Mouse (Mus musculus) limb, embryonic 15.5 days (tissue): ENCODE data around the gene Chic2. TPM values are rescaled to one million over a fixed set of nuclear protein-coding genes. Genes with fewer than 3 reads are reported as not detected.
A peak's percentile ranks its signal among the peaks of the same experiment; 100 is the strongest.

Experiments
- ATAC-seq: fragments of 200-750 bp; cut with Nextera tagmentation; 2 replicates; pipeline ENCODE4 v1.8.0; 2017; ENCODE audit warnings: low read depth, moderate TSS enrichment; ENCODE audit not compliant: insufficient number of reproducible peaks, low FRiP score, low TSS enrichment
- H3K27ac ChIP-seq: fragments of 300-500 bp; sonication (generic); 2 replicates; pipeline ENCODE4 v1.5.1; 2015; ENCODE audit warnings: moderate library complexity, mild to moderate bottlenecking, inconsistent platforms
- H3K27me3 ChIP-seq: fragments of 300-500 bp; sonication (generic); 2 replicates; pipeline ENCODE4 v1.6.1; 2015; ENCODE audit warnings: inconsistent platforms
- H3K36me3 ChIP-seq: fragments of 300-500 bp; sonication (generic); 2 replicates; pipeline ENCODE4 v1.6.1; 2015; ENCODE audit warnings: inconsistent platforms
- H3K4me1 ChIP-seq: fragments of 300-500 bp; sonication (generic); 2 replicates; pipeline ENCODE4 v1.6.1; 2015; ENCODE audit warnings: inconsistent platforms
- H3K4me2 ChIP-seq: fragments of 300-500 bp; sonication (generic); 2 replicates; pipeline ENCODE4 v1.6.1; 2015; ENCODE audit warnings: mild to moderate bottlenecking, inconsistent platforms
- H3K4me3 ChIP-seq: fragments of 300-500 bp; sonication (generic); 2 replicates; pipeline ENCODE4 v1.5.1; 2015; ENCODE audit warnings: mild to moderate bottlenecking, inconsistent platforms
- H3K9ac ChIP-seq: fragments of 300-500 bp; sonication (generic); 2 replicates; pipeline ENCODE4 v1.6.1; 2015; ENCODE audit warnings: inconsistent platforms
- H3K9me3 ChIP-seq: fragments of 300-500 bp; sonication (generic); 2 replicates; pipeline ENCODE4 v1.6.1; 2016; ENCODE audit warnings: inconsistent platforms
- WGBS: fragments of 180-500 bp; shearing (Covaris S2); methylation state at CpG from one replicate; pipeline ENCODE4 v1.1.7; 2015; 5-methylcytosine and 5-hydroxymethylcytosine counted together
- polyA plus RNA-seq: library from polyadenylated mRNA; unstranded; fragments of >200 nt; fragmentation: Nextera tagmentation; extraction: Ambion mirVana; gene quantifications from 2 replicates; pipeline ENCODE4 v1.2.1, GENCODE M21; 2015

Gene Chic2
- 25.1 and 32.1 TPM in 2 replicates for polyA plus RNA-seq

DNA sequence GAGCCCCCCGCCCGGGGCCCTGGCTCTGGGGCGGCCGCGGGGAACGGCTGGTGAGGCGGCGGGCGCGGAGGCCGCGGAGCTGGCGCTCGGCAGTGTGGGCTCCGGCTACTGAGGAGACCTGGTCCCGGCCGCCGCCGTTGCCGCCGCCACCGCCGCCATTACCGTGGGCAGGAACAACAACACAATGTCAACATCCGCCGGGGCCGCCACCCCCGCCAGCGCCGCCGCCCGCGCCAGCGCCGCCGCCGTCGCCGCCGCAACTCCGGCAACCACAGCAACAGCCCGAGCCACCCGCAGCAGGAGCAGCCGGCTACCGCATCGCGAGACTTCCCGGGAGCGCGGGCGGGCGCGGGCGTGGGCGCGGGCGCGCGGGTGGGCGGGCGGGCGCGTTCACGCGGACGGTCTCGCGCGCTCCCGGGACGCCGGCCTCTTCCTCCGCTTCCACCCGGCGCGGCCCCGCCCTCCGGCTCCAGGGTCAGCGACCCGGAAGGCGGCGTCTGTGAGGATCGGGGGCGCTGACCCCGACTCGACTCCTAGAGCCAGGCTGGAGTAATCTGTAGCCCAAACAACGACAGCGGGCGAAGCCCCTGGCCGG is at the start of gene Chic2:
TSS of gene Chic2 (minus strand) at position 465 of the 595 bp plus-strand sequence.
- Histone ChIP-seq H3K9me3 (no peaks in the 10 kb centered on the region), H3K4me1 (peaks cover 4% of the 10 kb centered on the region), H3K27me3 (no peaks in the 10 kb centered on the region), H3K4me2 (peak within 1 kb of the TSS; percentile 72), H3K27ac (peak within 1 kb of the TSS; percentile 87), H3K4me3 (peak within 1 kb of the TSS; percentile 98), H3K36me3 (no peaks in the 10 kb centered on the region), H3K9ac (peak within 1 kb of the TSS; percentile 100)
- 0% methylated on average over 21 of the region's 90 CpGs for WGBS
- peak; percentile 85 for ATAC-seq

DNA sequence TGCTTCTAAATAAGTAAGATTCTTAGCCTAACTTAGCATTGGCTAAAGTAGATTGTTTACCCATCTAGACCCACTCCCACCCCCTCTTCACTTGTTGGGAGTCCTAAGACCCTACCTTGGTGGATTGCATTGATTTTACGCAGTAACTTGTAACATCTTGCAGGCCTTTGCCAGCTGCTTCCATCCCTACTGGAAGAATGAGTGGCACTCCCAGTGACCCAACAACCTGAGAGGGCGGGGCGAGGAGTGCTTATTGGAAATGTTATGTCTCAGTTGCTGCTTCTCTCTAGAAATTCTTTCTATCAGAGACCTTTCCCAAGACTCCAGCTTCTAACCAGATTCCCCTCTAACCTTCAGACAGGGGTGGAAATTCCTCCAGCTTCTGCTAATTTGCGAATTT is 41.3 kb upstream of the Chic2 start:
- H3K27me3 ChIP-seq: peaks cover 82% of the 10 kb centered on the region
- no peak overlapping the region for H3K27ac ChIP-seq
- WGBS: 17% methylated on average over 4 of the region's 4 CpGs
- H3K4me3 ChIP-seq: no peak overlapping the region
- H3K36me3 ChIP-seq: no peaks in the 10 kb centered on the region
- no peak overlapping the region for H3K4me2 ChIP-seq
- H3K4me1 ChIP-seq: peaks cover 22% of the 10 kb centered on the region
- H3K9me3 ChIP-seq: no peaks in the 10 kb centered on the region
- ATAC-seq: no peak
- H3K9ac ChIP-seq: no peak overlapping the region

DNA sequence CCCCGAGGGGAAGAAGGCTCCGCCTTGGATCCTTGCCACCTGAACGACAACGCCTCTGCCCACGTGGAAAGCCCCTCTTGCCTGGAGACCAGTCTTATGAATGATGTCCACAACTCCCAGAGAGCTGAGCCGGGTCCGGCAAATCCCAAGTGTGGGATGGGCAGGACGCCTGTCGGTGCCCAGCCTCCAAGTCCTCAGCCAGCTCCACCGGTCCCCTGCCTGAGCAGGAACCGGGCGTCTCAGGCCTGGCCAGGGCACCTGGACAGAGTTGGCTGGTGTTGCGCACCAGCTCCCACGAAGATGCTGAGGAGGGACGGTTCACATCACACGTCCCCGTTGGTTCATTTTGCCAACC is 40.9 kb upstream of the Chic2 start:
- Histone ChIP-seq H3K4me3 (no peak overlapping the region), H3K9me3 (no peaks in the 10 kb centered on the region), H3K4me2 (no peak overlapping the region), H3K4me1 (peaks cover 22% of the 10 kb centered on the region), H3K27me3 (peaks cover 86% of the 10 kb centered on the region), H3K36me3 (no peaks in the 10 kb centered on the region), H3K27ac (no peak overlapping the region), H3K9ac (no peak overlapping the region)
- no peak for ATAC-seq
- WGBS: 1% methylated on average over 17 of the region's 17 CpGs

DNA sequence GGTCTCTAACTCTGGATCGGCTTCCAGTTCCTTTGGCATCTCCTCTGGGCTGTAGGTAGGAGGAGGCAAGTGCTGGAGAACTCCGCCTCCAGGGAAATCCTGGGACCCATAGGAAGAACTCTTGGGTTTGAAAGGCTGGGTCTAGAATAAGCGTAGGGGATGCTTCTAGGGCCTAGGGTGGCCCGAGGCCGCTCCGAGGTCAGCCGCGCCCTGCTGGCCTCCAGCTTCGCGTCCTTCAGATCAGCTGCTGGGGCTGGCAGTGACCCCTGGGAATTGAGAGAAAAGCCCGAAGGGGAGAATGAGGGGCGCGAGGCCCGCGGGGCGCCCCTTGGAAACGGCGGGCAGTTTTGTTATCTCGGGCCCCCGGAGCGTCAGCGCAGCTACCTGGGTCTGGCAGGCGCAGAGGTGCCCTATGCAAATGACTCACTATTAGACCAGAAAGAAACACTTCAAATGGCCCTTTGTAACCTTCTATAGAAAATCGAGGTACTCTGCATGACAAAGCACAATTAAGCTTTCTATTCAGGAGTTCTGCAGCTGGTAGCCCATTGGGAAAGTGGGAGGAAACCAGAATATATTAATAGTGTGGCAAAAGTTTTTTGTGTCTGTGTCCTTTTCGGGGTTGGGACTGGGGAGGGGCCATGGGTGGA is 40.4 kb upstream of the Chic2 start:
- Histone ChIP-seq H3K4me2 (no peak overlapping the region), H3K4me3 (no peak overlapping the region)
- ATAC-seq: no peak

DNA sequence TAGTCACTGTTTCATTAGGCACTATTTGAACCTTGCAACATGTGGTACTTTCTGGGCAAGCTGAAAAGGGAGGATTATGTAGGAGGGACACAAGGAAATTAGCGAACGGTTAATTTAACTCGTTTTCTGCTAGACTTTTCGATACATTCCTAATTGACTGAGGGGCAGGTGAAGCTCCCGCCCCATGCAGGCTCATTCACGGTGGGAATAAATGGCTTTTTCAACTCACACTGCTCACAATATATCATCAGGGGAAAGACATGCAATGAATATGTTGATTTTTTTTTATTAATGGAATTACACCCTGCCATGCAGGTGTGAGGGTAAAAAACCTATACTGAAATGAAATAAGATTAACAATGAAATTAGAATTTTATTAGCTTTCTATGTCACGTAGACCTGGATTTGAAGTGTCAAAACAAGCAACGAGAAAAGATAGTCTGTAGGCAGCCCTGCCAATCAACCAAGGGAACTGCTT is 39.9 kb upstream of the Chic2 start:
- Histone ChIP-seq H3K9ac (no peak overlapping the region), H3K27me3 (peaks cover 93% of the 10 kb centered on the region), H3K36me3 (no peaks in the 10 kb centered on the region), H3K27ac (no peak overlapping the region), H3K9me3 (no peaks in the 10 kb centered on the region), H3K4me1 (peaks cover 22% of the 10 kb centered on the region), H3K4me3 (peak overlapping the region; percentile 1; the same call in 1 of the 2 replicates), H3K4me2 (peak overlapping the region; percentile 25; the same call in 1 of the 2 replicates)
- WGBS: 3% methylated on average over 8 of the region's 8 CpGs
- no peak for ATAC-seq

More for the DNA sequence above, 40.4 kb upstream of the Chic2 start:
- Histone ChIP-seq H3K27ac (no peak overlapping the region), H3K9ac (no peak overlapping the region), H3K4me1 (peaks cover 22% of the 10 kb centered on the region), H3K9me3 (no peaks in the 10 kb centered on the region), H3K36me3 (no peaks in the 10 kb centered on the region), H3K27me3 (peaks cover 91% of the 10 kb centered on the region)
- WGBS: 3% methylated on average over 25 of the region's 25 CpGs

DNA sequence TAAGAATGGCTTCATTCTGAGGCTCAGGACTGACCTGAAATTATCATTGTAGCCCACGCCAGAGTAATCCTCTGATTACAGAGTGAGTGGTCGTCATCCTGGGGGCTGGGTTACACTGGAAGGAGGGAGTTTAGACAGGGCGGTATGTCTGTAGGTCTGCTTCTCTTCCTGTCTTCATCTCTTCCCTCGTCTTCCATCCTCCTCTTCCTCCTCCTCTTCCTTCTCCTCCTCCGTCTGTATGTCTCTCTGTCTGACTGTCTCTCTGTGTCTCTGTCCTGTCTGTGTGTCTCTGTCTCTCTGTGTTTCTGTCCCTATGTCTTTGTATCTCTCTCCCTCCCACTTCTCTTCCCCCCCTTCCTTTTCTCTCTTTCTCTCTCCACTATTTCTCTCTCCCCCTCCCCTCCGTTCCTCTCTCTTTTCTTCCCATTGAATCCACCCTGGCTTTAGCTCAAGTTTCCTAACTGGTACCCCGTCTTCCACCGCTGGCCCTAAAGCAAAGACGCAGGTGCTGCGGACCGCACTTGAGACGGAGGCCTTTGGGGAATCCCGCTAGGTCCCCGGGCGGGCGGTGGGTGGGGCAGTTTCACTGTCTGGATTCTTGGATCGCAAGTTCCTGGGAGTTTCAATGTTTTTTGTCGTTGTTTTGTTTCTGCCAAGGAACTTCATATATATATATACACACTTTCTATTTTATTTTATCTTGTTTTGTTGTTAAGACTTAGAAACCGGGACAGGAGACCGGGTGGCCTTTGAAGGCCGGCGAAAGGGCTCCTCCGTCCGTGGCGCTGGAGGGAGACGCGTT is 39.2 kb upstream of the Chic2 start:
- Histone ChIP-seq H3K36me3 (no peaks in the 10 kb centered on the region), H3K4me3 (peak overlapping the region; percentile 1; the same call in 1 of the 2 replicates), H3K27me3 (peaks cover 95% of the 10 kb centered on the region), H3K4me2 (peak overlapping the region; percentile 25), H3K27ac (no peak overlapping the region), H3K9me3 (no peaks in the 10 kb centered on the region), H3K9ac (no peak overlapping the region), H3K4me1 (peaks cover 22% of the 10 kb centered on the region)
- under 1% methylated on average over 27 of the region's 27 CpGs for WGBS
- no peak for ATAC-seq

DNA sequence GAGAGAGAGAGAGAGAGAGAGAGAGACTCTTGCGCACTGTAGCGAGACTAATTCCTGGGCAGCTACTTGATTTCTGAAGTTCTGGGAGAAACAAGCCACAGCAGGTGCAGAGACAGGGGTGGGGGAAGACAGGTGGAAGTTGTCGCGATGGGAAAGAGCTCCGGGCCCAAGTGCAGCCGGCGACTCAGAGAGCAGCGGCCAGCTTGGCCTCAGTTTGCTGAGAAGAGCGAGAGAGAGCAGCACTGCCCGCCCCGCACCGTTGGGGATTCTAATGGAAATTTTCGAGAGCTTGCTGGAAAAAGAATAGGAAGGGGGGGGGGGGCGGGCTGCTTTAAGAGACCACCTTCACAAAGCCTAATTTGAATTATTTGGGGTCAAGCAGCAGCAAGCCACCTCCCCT is 38.5 kb upstream of the Chic2 start:
- WGBS: under 1% methylated on average over 13 of the region's 14 CpGs
- Histone ChIP-seq H3K36me3 (no peaks in the 10 kb centered on the region), H3K9me3 (no peaks in the 10 kb centered on the region), H3K4me1 (peaks cover 22% of the 10 kb centered on the region), H3K9ac (no peak overlapping the region), H3K4me2 (0 out of 2 replicates have a peak overlapping the region, but pooled peaks have one; percentile 2), H3K27me3 (peaks cover 97% of the 10 kb centered on the region), H3K4me3 (no peak overlapping the region), H3K27ac (no peak overlapping the region)
- no peak for ATAC-seq

DNA sequence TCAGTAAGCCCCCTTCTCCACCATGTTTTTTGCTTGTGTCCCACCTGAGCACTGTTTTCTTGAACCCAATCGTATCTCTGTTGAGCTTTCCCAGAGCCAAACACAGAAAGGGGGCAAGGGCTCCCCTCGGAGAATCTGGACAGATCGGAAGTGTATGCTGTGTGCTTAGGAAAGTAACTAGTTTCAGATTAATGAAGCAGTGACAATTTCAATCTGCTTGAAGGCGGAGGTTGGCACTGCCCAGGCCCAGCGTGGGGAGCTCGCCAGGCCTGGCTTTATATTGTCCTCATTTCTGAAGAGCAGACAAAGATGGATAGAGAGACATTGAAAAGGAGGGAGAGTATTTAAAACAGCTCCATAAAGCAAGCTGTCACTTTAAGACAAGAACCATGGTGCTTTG is 37.9 kb upstream of the Chic2 start:
- WGBS: 14% methylated on average over 6 of the region's 6 CpGs

DNA sequence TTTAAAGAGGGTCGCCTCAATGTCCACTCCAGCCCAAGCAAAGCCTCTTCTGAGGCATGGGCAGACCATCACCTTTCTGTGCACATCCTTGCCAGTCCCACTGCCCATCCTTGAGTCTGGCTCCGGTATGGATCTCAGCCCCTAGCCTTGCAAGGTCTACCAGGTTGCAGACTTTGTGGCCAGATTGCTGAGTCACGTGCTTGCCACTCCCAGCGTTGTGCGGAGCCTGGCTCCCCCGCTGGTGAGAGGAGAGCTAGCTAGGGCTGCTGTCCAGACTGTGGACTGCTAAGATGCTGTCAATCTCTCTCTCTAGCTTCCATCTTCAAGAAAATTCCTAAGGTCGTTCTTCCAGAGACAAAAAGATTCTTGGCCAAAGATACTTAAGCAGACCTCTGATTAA is 35.0 kb upstream of the Chic2 start:
- peaks cover 97% of the 10 kb centered on the region for H3K27me3 ChIP-seq
- no peak overlapping the region for H3K9ac ChIP-seq
- H3K4me1 ChIP-seq: peaks cover 25% of the 10 kb centered on the region
- H3K36me3 ChIP-seq: no peaks in the 10 kb centered on the region
- no peak overlapping the region for H3K27ac ChIP-seq
- ATAC-seq: no peak
- 0% methylated on average over 7 of the region's 7 CpGs for WGBS
- H3K4me2 ChIP-seq: no peak overlapping the region
- no peak overlapping the region for H3K4me3 ChIP-seq
- no peaks in the 10 kb centered on the region for H3K9me3 ChIP-seq

More for the DNA sequence above, 37.9 kb upstream of the Chic2 start:
- no peaks in the 10 kb centered on the region for H3K9me3 ChIP-seq
- H3K36me3 ChIP-seq: no peaks in the 10 kb centered on the region
- H3K27me3 ChIP-seq: peaks cover 96% of the 10 kb centered on the region
- no peak overlapping the region for H3K27ac ChIP-seq
- peaks cover 22% of the 10 kb centered on the region for H3K4me1 ChIP-seq
- no peak for ATAC-seq
- no peak overlapping the region for H3K4me2 ChIP-seq
- no peak overlapping the region for H3K9ac ChIP-seq
- H3K4me3 ChIP-seq: no peak overlapping the region

DNA sequence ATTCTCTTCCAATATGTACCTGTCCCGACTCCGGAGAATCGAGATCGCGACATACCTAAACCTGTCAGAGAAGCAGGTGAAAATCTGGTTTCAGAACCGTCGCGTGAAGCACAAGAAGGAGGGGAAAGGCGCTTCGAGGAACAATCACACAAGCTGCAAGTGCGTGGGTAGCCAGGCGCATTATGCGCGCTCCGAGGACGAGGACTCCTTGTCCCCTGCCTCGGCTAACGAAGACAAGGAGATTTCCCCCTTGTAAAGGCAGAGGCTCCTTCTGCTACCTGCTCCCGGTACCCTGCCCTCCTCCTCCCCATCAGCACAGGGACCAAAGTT is 32.4 kb upstream of the Chic2 start:
- no peak for ATAC-seq
- Histone ChIP-seq H3K36me3 (no peaks in the 10 kb centered on the region), H3K27ac (no peak overlapping the region), H3K9ac (no peak overlapping the region), H3K27me3 (peaks cover 97% of the 10 kb centered on the region), H3K4me3 (no peak overlapping the region), H3K4me2 (no peak overlapping the region), H3K9me3 (no peaks in the 10 kb centered on the region), H3K4me1 (peaks cover 13% of the 10 kb centered on the region)
- under 1% methylated on average over 19 of the region's 19 CpGs for WGBS

DNA sequence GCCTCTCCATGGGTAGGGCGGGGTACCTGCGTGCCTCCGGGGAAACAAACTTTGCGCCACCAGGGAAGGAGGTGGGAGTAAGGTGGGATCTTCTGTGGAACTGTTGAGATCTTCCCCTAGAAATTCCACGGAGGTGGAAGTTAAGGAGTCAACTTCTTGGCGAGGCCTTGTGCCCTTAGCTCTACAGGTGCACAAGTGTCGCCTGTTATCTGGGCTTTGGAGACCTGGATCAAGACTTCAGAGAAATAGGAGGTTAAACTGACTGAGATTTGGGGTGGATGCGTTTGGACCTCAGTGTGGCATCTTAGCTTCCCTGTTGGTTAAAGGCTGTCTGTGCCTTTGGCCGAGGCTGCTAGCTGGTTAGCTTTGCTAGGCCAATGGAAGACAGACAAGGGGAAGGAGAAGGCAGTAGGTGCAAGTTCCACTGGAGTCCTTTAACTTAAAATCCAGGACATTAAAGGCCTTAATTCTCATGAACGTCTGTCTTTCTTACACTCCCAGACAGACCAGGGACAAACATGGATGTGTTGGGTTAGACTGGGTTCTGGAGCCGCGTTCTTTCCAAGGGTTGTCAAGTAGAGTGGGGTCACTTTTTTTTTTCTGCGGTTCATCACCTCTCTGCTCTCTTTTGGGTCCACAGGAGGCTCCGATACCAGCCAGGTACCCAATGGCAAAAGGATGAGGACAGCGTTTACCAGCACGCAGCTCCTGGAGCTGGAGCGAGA is 31.9 kb upstream of the Chic2 start:
- no peak overlapping the region for H3K27ac ChIP-seq
- no peaks in the 10 kb centered on the region for H3K36me3 ChIP-seq
- WGBS: 3% methylated on average over 17 of the region's 17 CpGs
- peaks cover 98% of the 10 kb centered on the region for H3K27me3 ChIP-seq
- peak overlapping the region; percentile 30 for H3K4me3 ChIP-seq
- no peaks in the 10 kb centered on the region for H3K9me3 ChIP-seq
- no peak for ATAC-seq
- no peak overlapping the region for H3K9ac ChIP-seq
- H3K4me1 ChIP-seq: peaks cover 13% of the 10 kb centered on the region
- peak overlapping the region; percentile 48 for H3K4me2 ChIP-seq
